Mouse (Mus musculus): ENCODE data around the gene Trabd2b. TPM values are rescaled to one million over a fixed set of nuclear protein-coding genes. Genes with fewer than 3 reads are reported as not detected.

Gene Trabd2b
- total RNA-seq, 2 experiments from 2014 or later, result 1.3 to 2.2 TPM

DNA sequence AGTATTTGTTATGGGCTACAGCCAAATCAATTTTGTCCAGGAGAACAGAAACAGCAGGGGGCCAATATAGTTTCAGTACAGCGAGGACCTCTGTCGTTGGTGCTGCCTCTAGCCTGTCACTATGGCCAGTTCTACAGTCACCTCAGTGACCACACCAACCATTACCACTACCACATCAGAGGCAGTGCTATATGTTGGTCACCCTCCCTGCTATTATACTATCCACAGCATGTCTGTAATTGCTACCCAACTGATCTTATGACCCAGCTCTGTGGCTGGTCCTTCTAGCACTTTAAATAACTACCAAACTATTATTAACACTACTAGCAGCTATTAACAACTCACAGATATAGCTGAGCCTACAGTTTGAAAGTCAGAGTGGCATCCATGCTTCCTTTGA, 87.5 kb downstream of the Trabd2b start:
- DNase-seq, result no peak

DNA sequence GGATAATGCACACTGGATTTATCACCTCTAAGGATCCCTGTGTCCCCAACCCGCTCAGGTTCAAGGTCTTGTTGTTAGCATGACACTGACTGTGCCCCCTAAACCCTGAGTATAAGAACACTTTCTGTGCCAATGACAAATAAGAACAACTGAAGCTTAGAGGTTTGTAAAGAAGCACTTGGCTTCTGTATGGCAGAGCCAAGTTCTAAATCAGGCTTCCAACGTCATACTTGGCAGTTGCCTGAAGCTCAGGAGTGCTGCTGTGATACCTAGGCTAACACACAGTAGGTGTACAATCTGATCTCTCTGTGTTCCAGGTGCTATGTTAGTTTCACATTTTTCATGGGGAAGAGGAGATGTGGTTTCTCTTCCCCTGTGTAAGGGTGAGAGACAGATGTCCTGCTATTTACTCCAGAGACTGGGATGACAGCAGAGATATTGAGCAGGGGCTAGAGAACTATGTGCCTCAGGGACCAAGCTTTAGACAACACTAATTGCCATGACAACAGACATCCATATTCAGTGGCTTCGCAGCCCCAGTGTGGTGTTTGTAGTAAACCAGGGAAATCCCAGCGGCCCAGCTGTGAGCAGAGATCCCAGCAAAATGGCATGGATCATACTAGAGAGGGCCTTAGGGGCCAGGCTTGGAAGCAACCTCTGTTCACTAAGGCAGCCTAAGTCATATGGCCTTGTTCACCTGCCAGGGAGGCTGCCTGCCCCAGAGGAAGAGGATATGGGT, 89.3 kb downstream of the Trabd2b start:
- no peak for DNase-seq

DNA sequence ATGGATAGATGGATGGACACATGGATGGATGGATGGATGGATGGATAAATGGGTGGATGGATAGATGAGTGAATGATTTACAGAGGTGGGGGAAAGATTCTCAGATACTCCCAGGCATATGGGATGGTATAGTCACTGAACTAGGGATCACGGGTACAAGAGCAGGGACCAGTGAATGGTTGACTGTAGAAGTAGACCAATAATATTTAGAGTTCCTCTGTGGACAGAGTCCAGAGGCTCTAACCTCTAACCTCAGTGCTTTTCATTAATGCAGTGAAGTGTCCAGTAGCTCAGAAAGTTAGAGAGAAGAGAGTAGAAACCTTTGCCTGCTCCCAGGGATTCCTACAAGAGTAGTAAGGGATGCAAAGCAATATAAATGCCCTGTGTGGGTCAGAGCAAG, 93.1 kb downstream of the Trabd2b start:
- DNase-seq, result no peak

DNA sequence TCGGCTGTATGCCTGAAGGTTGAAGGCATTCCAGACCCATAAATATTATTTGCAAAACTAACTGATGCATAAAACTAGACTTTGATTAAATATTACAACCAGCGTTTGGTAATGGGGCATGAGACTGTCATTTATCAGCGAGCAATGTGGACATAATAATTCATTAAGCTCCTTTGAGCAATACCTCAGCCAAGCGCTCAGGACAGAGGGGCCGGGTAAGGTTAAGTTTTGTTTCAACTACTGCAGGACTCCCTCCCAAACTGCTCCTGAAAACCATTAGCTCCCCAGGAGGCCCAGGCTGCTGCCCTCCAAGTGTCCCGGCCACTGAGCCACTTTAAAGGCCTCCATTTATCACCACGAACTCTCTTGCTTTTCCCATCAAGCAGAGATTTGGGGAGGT, 93.8 kb downstream of the Trabd2b start:
- no peak for DNase-seq

DNA sequence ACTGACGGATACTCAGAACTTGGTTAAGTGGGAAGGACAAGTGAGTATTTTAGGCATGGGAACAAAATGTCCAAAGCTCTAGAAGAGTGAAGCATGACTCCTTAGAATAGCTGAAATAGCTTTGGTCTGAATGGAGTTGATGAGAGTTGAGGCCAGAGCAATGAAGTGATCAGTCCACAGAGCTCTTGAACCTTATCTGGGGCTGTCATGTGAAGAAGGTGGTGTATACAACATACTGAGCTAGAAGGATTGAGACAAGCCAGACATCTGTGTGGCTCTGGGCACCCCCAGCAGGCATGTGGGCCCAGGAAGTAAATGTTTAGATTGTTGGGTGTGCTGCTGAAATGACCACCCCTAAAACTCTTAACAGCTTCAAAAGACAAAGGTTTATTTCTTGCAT, 94.5 kb downstream of the Trabd2b start:
- no peak for DNase-seq

DNA sequence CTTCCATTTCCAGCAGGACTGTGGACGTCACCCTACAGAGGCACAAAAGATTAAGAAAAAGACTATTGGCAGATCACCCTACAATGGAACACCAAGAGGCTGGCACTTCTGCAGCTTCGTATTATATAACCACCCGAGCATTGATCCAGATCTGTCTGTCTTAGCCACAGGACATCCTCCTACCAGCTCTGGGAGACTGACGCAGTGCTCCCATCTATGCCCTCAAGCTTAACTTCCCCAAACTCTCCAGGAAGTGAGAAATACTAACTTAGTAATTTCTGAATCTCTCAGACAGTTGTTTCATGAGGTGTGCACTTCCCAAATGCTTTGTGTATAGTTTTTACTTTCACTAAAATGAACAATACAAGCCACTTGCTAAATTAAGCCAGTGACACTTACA, 95.1 kb downstream of the Trabd2b start:
- no peak for DNase-seq

DNA sequence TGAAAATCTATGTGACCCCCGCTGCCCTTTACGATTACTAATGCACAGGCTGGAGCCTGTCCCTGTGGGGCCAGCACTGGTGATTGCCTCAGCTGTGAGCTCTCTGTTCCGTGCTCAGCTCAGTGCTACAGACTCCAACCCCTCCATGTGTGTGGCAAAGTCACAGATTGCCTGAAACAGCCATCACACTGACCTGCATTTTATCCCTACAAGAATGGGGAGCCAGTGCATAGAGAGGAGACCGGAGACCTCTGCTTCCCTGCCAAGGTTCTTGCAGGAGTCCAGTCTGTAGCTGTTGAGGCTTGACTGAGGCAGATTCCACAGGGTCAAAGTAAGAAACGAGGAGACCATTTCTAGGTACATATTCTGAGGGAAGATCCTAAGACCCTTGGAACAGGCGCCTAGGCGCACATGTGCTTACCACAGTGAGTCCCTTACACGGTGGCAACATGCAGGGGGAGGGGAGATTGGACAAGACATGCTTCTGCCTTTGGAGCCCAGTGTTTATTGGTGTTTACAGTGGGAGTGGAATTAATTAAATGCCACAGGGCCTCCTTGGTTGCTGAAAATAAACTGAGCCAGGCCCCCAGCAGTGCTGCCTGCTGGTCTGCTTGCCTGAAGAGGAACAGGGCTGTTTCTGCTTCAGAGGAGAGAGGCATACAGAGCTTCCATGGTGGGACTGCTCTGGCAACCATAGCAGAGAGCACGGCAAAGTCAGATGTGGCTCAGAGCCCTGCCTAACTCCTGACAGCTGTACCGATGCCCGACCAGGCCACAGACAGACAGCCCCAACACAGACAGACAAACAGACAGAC, 97.9 kb downstream of the Trabd2b start:
- no peak for DNase-seq

- no peak for DNase-seq
Measured at GRCm38 (mm10) chr4:114509601-114510000, 103.1 kb downstream of the Trabd2b start.

GRCm38 (mm10) chr4:114511649-114512048, 105.1 kb downstream of the Trabd2b start:
- no peak for DNase-seq

DNA sequence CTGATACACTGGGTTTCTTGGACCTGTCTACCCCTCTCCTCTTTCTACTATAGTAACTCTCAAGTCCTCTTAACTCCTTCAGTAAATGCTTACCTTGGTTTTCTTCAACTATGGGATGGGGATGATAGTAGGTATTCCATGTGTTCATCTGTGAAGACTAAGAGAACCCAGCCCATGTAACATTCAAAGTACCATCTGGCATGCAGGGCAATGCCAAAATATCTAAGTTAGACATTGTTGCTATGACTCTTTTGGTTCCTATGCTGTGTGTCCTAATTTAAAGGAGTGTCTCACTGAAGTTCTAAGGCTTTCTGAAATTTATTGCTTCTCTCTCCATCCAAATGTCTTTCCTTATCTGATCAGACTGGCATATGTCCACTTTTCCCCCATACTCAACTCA, 106.6 kb downstream of the Trabd2b start:
- DNase-seq, result no peak

GRCm38 (mm10) chr4:114515330-114515771, 108.8 kb downstream of the Trabd2b start:
- peak; percentile 18 to 44 for DNase-seq

GRCm38 (mm10) chr4:114516651-114517050, 110.1 kb downstream of the Trabd2b start:
- DNase-seq, result no peak

DNA sequence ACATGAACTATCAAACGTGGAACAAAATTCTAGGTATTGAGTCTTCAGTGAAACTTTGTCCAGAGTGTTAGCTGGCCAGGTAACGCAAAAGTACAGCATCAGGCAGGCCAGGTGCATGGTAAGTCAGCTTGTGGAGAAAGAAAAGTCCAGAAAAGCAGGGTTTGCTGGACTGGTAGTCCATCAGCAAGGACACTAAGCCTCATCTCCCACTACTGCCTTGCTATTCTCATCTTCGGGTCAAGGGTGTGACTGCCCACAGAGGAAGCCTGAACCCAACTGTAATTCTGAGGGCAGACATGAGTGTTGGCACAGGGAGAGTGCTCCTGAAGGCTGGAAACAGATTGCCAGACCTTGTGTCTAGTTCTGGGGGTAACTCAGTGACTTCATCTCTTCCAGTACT, 111.5 kb downstream of the Trabd2b start:
- DNase-seq, result no peak

DNA sequence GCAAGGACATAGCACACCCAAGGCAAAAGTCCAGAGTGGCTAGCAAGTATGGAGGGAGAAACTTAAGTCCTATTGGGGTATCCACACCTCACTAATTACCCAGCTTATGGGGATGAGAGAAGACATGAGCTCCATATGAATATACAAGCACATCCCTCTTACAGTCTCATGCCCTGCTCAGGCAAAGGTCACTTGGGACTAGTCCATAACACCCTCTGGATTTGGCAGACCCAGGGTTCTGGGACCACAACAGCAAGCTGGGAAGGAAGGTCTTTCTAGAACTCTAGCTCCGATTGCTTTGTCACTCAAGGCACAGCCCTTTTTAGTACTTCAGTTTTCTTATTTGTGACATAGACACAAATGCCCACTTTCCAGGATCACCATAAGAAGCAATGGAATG, 112.0 kb downstream of the Trabd2b start:
- DNase-seq, result no peak

DNA sequence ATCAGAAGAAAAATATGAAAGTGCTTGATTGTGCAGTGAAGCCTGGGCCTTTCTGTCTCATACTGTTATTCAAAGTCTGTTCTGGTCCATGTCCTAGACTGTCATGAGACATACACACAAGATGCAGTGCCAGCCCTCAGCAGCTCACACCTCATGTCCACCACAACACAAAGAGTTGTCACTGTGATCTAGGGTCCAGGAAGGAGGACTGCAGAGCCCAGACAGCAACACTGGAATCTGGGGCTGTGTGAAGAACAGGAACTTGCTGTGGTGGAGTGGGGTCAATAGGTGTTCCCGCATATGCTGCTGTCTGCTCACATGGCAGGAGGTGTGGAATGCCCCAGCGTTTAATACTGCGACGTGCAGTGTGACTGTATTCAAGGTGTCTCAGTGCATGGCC, 112.8 kb downstream of the Trabd2b start:
- DNase-seq, result no peak

DNA sequence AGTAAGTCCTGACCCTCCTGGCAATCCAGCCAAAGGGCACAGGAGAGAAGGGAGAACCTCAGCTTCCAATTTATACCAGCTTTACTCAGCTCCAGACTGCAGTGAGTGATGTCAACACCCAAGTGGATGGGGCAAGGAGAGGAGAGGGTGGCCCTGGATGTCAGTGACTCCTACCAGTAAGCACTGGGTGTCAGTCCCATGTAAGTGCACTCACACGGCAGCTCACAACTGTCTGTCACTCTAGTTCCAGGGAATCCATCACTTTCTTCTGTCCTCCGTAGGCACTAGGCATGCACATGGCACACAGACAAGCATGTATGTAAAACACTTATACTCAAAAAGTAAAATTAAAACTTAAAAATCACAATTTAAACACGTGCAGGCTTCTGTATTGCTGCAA, 113.4 kb downstream of the Trabd2b start:
- no peak for DNase-seq

- no peak for DNase-seq
Measured at GRCm38 (mm10) chr4:114523335-114524188, 117.0 kb downstream of the Trabd2b start.

DNA sequence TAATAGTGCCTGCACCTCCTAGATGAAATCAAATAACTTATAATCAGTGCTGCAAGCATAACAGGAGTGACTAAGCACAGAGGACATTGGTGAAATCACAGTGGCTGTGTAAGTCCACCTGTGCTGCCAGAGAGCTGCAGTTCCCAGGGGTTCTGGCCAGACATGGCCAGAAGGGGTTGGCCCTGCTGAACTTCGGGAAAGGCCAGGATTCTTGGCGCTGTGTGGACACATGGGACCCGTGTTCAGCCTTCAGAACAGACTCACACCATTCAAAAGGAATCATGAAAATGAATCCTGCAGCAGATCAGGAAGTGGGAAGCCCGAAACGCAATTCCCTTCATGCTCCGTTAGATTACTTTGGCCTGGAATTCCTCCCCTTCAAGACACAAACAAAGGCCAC, 125.1 kb downstream of the Trabd2b start:
- peak in 1 of 2 experiments; percentile 32 for DNase-seq

DNA sequence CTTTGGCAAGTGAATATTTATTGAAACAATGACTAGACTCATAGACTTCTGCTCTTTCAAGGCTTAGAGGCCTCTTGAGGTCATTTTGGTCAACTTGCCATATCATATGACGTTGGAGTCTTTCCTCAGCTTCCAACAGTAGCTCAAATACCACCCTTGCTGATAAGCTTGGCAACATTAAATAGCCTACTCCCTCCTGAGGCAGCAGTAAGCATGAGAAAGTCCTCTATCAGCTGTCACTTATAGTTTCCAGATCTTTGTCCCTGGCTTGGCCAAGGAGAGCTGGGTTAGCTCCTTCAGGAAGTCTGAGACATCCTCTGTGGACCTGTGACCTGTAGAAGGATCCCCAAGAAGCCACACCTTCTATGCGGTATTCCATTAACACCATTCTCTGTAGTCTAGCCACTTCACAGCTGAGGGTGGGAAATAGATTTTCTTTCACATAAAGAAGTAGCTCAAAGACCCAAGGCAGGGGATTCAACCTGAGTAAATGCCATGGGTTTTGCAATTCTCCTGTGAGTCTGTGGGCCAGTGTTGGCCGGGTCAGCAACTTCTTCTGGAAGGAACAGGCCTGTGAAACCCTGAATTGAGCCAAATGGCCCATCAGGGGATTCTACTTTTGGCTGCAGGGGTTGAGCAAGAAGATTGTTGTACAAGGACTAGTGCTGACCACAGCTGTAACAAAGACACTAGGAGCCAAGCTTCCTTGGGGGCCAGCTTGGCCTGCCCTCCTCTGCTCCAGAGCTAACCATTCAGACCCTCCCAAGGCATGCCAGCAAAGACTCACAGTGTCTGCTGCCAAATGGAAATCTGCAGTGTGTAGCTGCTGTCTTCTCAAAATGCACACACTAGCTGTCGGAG, 127.6 kb downstream of the Trabd2b start:
- DNase-seq, result peak; percentile 18 to 55

DNA sequence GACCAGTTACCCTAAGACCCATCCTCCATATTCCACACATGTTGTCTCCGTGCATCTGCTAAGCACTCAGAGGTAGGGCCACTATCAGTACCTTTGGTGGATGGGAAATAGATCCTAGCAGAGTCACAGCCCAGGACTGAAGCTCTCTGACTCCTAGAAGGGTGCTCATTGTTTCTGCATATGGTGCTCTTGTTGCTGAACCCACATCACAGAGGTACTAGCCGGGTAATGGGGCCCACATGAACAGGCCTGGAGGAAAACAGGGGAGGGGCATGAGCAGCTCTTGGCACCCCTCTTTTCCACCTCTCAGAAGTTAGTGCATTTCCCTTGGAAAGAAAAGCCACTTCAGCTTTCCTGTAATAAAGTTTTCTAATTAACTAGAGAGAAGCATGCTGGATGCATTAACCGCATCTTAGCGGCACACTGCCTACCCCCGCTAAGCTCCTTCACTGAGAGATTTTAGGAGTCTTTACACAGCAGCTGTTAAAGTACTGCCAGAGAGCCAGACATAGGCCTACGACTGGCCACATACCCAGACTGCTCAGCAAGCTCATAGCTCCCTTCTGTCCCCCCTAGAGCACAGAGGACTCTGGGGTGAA, 131.0 kb downstream of the Trabd2b start:
- DNase-seq, result no peak

DNA sequence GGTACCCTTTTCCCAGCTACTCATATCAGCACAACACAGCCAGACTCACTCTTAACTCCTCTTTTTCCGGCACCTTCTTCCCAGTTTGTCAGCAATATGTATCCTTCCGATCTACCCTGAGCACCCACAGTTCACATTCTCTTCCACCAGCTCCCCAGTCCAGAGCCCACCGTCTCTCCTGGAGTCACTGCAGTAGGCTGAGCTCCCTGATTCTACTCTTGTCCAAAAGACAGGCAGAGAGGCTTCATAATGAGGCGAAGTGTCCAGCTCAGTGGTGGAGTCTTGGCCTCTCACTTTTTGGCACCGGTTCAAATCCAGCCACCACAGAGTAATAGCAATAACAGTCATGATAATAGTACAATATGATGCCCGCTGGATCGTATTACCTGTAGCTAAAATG, 133.5 kb downstream of the Trabd2b start:
- no peak for DNase-seq

Data from adrenal gland, postnatal 36 days (tissue).